Mouse (Mus musculus) 3134 (cell line): ENCODE results near the gene Pola2.

ENCODE experiments used
- DNase-seq: peaks from one replicate; pipeline ENCODE4 v3.0.0-alpha.2; 2011; ENCODE audit warnings: low spot score; ENCODE audit not compliant: insufficient read length; ENCODE audit errors: extremely low read depth

Pola2 gene

GRCm38 (mm10) chr19:5911430-5912102 lies 52.4 kb downstream of the Pola2 start:
- DNase-seq = no peak

DNA sequence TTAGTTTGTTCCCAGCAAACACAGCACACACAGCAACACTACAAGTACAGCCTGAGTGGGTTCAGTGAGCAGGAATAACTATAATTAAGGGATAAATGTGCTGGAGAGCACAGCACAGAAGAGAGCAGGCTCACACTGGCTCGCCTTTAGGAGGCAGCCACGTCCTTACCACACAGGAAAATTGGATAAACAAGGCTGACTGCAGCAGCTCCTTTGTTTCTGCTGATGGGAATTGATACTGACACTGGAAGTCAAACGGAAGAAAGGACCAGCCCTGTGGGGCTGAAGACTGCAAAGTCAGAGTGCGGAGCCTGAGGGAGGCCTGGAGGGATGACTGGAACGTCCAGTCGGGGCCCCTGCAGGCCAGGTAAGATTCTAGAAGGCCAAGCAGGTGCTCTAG lies 53.8 kb downstream of the Pola2 start:
- no peak for DNase-seq

GRCm38 (mm10) chr19:5907275-5907674 lies 56.7 kb downstream of the Pola2 start:
- DNase-seq = no peak

- DNase-seq = peak; percentile 75
Observed at GRCm38 (mm10) chr19:5894002-5894678, 69.9 kb downstream of the Pola2 start, which contains the start of gene Tigd3. Gene Tigd3, minus strand, starts transcription at chr19:5894149.

GRCm38 (mm10) chr19:5893282-5894001 lies 70.6 kb downstream of the Pola2 start:
- no peak for DNase-seq

DNA sequence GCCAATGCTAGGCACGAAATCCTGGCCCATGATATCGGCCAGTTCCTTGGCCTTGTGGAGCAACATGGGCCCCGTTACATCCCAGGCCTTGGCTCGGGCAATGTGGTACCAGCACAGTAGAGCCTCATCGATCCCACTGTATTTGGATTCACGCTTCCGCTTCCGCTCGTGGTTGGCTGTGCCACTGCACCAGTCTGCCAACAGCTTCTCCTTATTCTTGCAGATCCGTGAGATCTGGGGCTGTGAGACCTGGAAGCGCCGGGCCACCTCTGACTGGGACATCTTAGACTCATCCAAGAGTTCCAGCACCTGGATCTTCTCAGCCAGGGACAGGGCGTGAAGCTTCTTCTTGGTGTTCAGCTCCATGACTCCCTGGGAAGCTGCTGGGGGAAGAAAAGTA lies 71.3 kb downstream of the Pola2 start:
- DNase-seq = no peak

DNA sequence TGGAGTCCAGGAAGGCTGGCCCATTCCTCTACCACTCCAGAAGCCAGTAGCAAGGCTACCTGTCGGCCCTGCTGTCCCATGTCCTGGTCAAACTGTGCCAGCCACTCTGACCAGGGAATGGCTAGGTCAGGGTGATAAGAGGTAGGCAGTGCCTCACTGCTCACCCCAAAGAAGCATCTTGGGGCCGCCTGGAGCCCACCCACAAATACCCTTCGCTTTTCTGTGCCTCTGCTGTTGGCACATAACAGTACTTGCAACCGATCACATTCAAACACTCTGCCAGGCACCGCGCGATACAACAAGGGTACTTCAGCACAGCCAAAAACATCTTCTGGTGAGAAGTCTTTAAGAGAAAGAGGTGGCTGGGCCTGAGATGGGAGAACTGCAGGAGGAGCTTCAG lies 71.7 kb downstream of the Pola2 start:
- DNase-seq = no peak

GRCm38 (mm10) chr19:5891521-5892258 lies 72.3 kb downstream of the Pola2 start:
- DNase-seq = no peak
